Mouse (Mus musculus): ENCODE results near the gene Spata2. TPM values are rescaled to one million over a fixed set of nuclear protein-coding genes. Genes with fewer than 3 reads are reported as not detected.

Gene Spata2
- polyA plus RNA-seq, 1 experiment from 2014 or later = 16.0 TPM

DNA sequence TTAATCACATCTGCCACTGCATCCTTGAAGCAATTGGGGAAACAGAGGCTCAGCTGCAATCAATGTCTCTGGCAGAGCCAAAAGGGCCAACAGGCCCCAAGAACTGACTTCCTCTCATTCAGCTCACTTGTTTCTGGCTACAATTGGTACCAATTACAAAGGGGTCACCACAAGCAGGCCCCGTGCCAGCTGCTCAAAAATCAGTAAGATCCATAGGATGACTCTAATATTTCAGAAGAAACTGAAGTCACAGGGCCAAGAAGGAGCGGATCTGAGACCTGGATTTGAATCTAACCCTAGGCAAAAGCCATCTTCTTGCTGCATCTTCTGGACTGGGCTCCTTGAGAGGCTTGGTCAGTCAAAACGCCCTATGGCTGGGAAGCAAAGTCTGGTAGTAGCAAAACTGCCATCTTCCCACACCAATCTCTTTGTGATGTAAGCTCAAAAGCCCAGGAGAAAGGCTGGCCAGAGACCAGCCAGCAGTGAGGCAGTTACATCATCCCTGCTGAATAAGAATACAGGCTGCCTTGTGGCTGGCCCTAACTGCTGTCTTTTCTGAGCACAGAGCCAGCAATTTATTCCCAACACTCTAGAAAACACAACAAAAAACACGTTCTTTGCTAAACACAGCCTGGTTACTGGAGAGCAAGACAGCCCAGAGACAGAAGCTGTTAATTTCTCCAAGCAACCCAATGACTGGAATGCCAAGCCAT lies 1.7 kb downstream of the Spata2 start:
- Histone ChIP-seq H3K9ac (ENCODE audit: low read length) (no peak overlapping the region), H3K27ac (replicated peaks; ENCODE audit: low read depth, low read length) (no peak overlapping the region), H3K4me3 (ENCODE audit: low read depth, low read length) (no peak overlapping the region), H3K36me3 (ENCODE audit: control insufficient read depth, insufficient read depth, low read length) (no peaks in the 10 kb centered on the region), H3K4me1 (ENCODE audit: control insufficient read depth, insufficient read depth, low read length) (peaks cover 10% of the 10 kb centered on the region; the same call in 1 of the 2 replicates), H3K9me3 (ENCODE audit: control insufficient read depth, low read length) (no peaks in the 10 kb centered on the region), H3K27me3 (ENCODE audit: control insufficient read depth, insufficient read depth, low read length) (no peaks in the 10 kb centered on the region), H3K4me2 (ENCODE audit: low read depth, severe bottlenecking) (peak overlapping the region; percentile 76; the same call in 1 of the 2 replicates)
- 83% methylated on average over 4 of the region's 4 CpGs for WGBS
- ATAC-seq (ENCODE audit: insufficient number of reproducible peaks, low FRiP score, low TSS enrichment, low read depth) (no peak), DNase-seq (ENCODE audit: low spot score) (no peak)

- Histone ChIP-seq H3K9me3 (ENCODE audit: control insufficient read depth, low read length) (no peaks in the 10 kb centered on the region), H3K27ac (replicated peaks; ENCODE audit: low read depth, low read length) (no peak overlapping the region), H3K27me3 (ENCODE audit: control insufficient read depth, insufficient read depth, low read length) (no peaks in the 10 kb centered on the region), H3K4me1 (ENCODE audit: control insufficient read depth, insufficient read depth, low read length) (peaks cover 10% of the 10 kb centered on the region; the same call in 1 of the 2 replicates), H3K4me2 (ENCODE audit: low read depth, severe bottlenecking) (no peak overlapping the region), H3K4me3 (ENCODE audit: low read depth, low read length) (no peak overlapping the region), H3K36me3 (ENCODE audit: control insufficient read depth, insufficient read depth, low read length) (peaks cover 11% of the 10 kb centered on the region; the same call in 1 of the 2 replicates), H3K9ac (ENCODE audit: low read length) (no peak overlapping the region)
- DNase-seq (ENCODE audit: low spot score) (no peak), ATAC-seq (ENCODE audit: insufficient number of reproducible peaks, low FRiP score, low TSS enrichment, low read depth) (no peak)
- WGBS = 95% methylated on average over 6 of the region's 6 CpGs
Measured at GRCm38 (mm10) chr2:167487994-167488393, 4.7 kb downstream of the Spata2 start.

DNA sequence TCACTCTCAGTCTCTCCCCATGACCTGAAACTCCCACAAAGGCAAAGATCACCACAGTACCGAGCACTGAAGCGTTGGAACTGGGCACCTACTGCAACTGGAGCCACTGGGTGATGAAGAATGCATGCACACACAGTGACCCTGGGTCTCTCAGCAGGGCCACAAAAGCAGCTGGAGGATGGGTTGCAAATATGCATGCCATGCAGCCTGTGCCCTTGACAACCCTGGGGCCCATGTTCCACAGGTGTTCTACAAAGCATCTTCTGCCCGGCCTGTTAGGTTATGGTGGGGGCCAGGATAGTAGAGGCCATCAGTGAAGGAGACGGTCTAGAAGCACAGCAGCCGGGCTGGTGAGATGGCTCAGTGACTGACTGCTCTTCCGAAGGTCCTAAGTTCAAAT lies 5.1 kb downstream of the Spata2 start:
- Histone ChIP-seq H3K4me2 (ENCODE audit: low read depth, severe bottlenecking) (no peak overlapping the region), H3K4me3 (ENCODE audit: low read depth, low read length) (no peak overlapping the region), H3K27me3 (ENCODE audit: control insufficient read depth, insufficient read depth, low read length) (no peaks in the 10 kb centered on the region), H3K36me3 (ENCODE audit: control insufficient read depth, insufficient read depth, low read length) (peaks cover 12% of the 10 kb centered on the region; the same call in 1 of the 2 replicates), H3K9ac (ENCODE audit: low read length) (no peak overlapping the region), H3K9me3 (ENCODE audit: control insufficient read depth, low read length) (no peaks in the 10 kb centered on the region), H3K27ac (replicated peaks; ENCODE audit: low read depth, low read length) (no peak overlapping the region), H3K4me1 (ENCODE audit: control insufficient read depth, insufficient read depth, low read length) (peaks cover 10% of the 10 kb centered on the region; the same call in 1 of the 2 replicates)
- WGBS = 94% methylated on average over 6 of the region's 6 CpGs
- ATAC-seq (ENCODE audit: insufficient number of reproducible peaks, low FRiP score, low TSS enrichment, low read depth) (no peak), DNase-seq (ENCODE audit: low spot score) (no peak)

DNA sequence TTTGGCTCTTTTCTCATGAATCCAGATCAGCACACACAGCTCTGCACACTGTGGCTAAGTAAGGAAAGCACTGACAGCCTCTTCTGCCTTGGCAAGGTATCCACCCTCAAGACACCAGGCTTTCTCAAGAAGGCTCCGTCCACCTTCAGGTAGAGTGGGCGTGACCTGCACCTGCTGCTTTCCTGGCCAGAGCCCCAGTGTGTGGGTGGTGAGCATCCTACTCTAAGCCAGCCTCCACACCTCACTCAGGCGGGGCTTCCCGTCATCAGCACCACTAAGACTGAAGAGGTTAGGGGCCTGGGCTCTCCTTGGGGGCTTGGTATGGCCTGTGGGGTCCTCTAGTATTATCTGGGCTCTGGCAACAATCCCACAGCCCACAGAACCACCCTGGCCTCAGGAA lies 6.1 kb downstream of the Spata2 start:
- no peaks in the 10 kb centered on the region for H3K27me3 ChIP-seq (ENCODE audit: control insufficient read depth, insufficient read depth, low read length)
- no peak overlapping the region for H3K27ac ChIP-seq (replicated peaks; ENCODE audit: low read depth, low read length)
- H3K36me3 ChIP-seq (ENCODE audit: control insufficient read depth, insufficient read depth, low read length) = peaks cover 12% of the 10 kb centered on the region; the same call in 1 of the 2 replicates
- ATAC-seq (ENCODE audit: insufficient number of reproducible peaks, low FRiP score, low TSS enrichment, low read depth) = no peak
- no peak overlapping the region for H3K4me2 ChIP-seq (ENCODE audit: low read depth, severe bottlenecking)
- H3K4me3 ChIP-seq (ENCODE audit: low read depth, low read length) = no peak overlapping the region
- no peak for DNase-seq (ENCODE audit: low spot score)
- no peak overlapping the region for H3K9ac ChIP-seq (ENCODE audit: low read length)
- 95% methylated on average over 4 of the region's 4 CpGs for WGBS
- H3K9me3 ChIP-seq (ENCODE audit: control insufficient read depth, low read length) = no peaks in the 10 kb centered on the region
- H3K4me1 ChIP-seq (ENCODE audit: control insufficient read depth, insufficient read depth, low read length) = peaks cover 5% of the 10 kb centered on the region; the same call in 1 of the 2 replicates

GRCm38 (mm10) chr2:167485501-167486377 lies 6.9 kb downstream of the Spata2 start:
- Histone ChIP-seq H3K9me3 (ENCODE audit: control insufficient read depth, low read length) (no peaks in the 10 kb centered on the region), H3K4me3 (ENCODE audit: low read depth, low read length) (no peak overlapping the region), H3K4me2 (ENCODE audit: low read depth, severe bottlenecking) (no peak overlapping the region), H3K36me3 (ENCODE audit: control insufficient read depth, insufficient read depth, low read length) (peaks cover 12% of the 10 kb centered on the region; the same call in 1 of the 2 replicates), H3K4me1 (ENCODE audit: control insufficient read depth, insufficient read depth, low read length) (no peaks in the 10 kb centered on the region), H3K27ac (replicated peaks; ENCODE audit: low read depth, low read length) (no peak overlapping the region), H3K9ac (ENCODE audit: low read length) (no peak overlapping the region), H3K27me3 (ENCODE audit: control insufficient read depth, insufficient read depth, low read length) (no peaks in the 10 kb centered on the region)
- DNase-seq (ENCODE audit: low spot score) (no peak), ATAC-seq (ENCODE audit: insufficient number of reproducible peaks, low FRiP score, low TSS enrichment, low read depth) (no peak)
- WGBS = 88% methylated on average over 7 of the region's 7 CpGs

DNA sequence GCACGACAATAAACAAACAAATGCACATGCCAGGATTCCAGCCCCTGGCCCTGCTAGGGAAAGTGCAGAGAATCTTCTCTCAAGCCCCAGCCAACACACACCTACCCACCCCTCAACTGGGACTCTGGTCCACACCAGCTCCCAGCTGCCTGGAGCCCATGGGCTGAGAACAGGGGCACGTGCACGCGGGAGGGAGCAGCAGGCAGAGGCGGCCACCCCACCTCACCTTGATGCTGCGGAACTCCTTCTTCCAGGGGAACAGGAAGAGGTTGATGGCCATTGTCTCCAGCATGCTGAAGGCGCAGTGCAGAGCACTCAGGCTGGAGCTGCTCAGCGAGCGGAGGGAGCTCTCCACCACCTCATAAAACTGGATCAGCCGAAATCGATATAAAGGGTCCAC lies 7.8 kb downstream of the Spata2 start:
- H3K4me3 ChIP-seq (ENCODE audit: low read depth, low read length) = no peak overlapping the region

GRCm38 (mm10) chr2:167483827-167484410 lies 8.8 kb downstream of the Spata2 start:
- H3K9ac ChIP-seq (ENCODE audit: low read length) = no peak overlapping the region
- peaks cover 12% of the 10 kb centered on the region; the same call in 1 of the 2 replicates for H3K36me3 ChIP-seq (ENCODE audit: control insufficient read depth, insufficient read depth, low read length)
- WGBS = 96% methylated on average over 24 of the region's 24 CpGs
- no peaks in the 10 kb centered on the region for H3K9me3 ChIP-seq (ENCODE audit: control insufficient read depth, low read length)
- H3K4me3 ChIP-seq (ENCODE audit: low read depth, low read length) = no peak overlapping the region
- no peaks in the 10 kb centered on the region for H3K27me3 ChIP-seq (ENCODE audit: control insufficient read depth, insufficient read depth, low read length)
- no peaks in the 10 kb centered on the region for H3K4me1 ChIP-seq (ENCODE audit: control insufficient read depth, insufficient read depth, low read length)
- no peak for ATAC-seq (ENCODE audit: insufficient number of reproducible peaks, low FRiP score, low TSS enrichment, low read depth)
- DNase-seq (ENCODE audit: low spot score) = no peak
- no peak overlapping the region for H3K4me2 ChIP-seq (ENCODE audit: low read depth, severe bottlenecking)
- H3K27ac ChIP-seq (replicated peaks; ENCODE audit: low read depth, low read length) = no peak overlapping the region

More for the DNA sequence above, 7.8 kb downstream of the Spata2 start:
- H3K4me2 ChIP-seq (ENCODE audit: low read depth, severe bottlenecking) = no peak overlapping the region
- H3K9ac ChIP-seq (ENCODE audit: low read length) = no peak overlapping the region
- DNase-seq (ENCODE audit: low spot score) (no peak), ATAC-seq (ENCODE audit: insufficient number of reproducible peaks, low FRiP score, low TSS enrichment, low read depth) (no peak)
- no peaks in the 10 kb centered on the region for H3K4me1 ChIP-seq (ENCODE audit: control insufficient read depth, insufficient read depth, low read length)
- H3K36me3 ChIP-seq (ENCODE audit: control insufficient read depth, insufficient read depth, low read length) = peaks cover 12% of the 10 kb centered on the region; the same call in 1 of the 2 replicates
- no peaks in the 10 kb centered on the region for H3K9me3 ChIP-seq (ENCODE audit: control insufficient read depth, low read length)
- no peaks in the 10 kb centered on the region for H3K27me3 ChIP-seq (ENCODE audit: control insufficient read depth, insufficient read depth, low read length)
- no peak overlapping the region for H3K27ac ChIP-seq (replicated peaks; ENCODE audit: low read depth, low read length)
- WGBS = 87% methylated on average over 11 of the region's 11 CpGs
